Mouse (Mus musculus) hindbrain, embryonic 15.5 days (tissue): Measurements from ENCODE around the gene Ppp1r3c. TPM values are rescaled to one million over a fixed set of nuclear protein-coding genes. Genes with fewer than 3 reads are reported as not detected.

Experiments
- ATAC-seq: fragments of 200-750 bp; cut with Nextera tagmentation; 2 replicates; pipeline ENCODE4 v1.8.0; 2017; ENCODE audit warnings: low read depth, moderate number of reproducible peaks, moderate TSS enrichment; ENCODE audit not compliant: low FRiP score
- H3K27ac ChIP-seq: fragments of 300-500 bp; sonication (generic); replicated peaks from 2 replicates; pipeline ENCODE4 v1.5.1; 2015; ENCODE audit warnings: mild to moderate bottlenecking, inconsistent platforms
- H3K27me3 ChIP-seq: fragments of 300-500 bp; sonication (generic); 2 replicates; pipeline ENCODE4 v1.6.1; 2015; ENCODE audit warnings: control low read depth, inconsistent platforms
- H3K36me3 ChIP-seq: fragments of 300-500 bp; sonication (generic); 2 replicates; pipeline ENCODE4 v1.6.1; 2015; ENCODE audit warnings: control low read depth, inconsistent platforms
- H3K4me1 ChIP-seq: fragments of 300-500 bp; sonication (generic); replicated peaks from 2 replicates; pipeline ENCODE4 v1.6.1; 2015; ENCODE audit warnings: control low read depth, inconsistent platforms
- H3K4me2 ChIP-seq: fragments of 300-500 bp; sonication (generic); 2 replicates; pipeline ENCODE4 v1.6.1; 2015; ENCODE audit warnings: moderate library complexity, mild to moderate bottlenecking, inconsistent platforms
- H3K4me3 ChIP-seq: fragments of 300-500 bp; sonication (generic); 2 replicates; pipeline ENCODE4 v1.5.1; 2015; ENCODE audit warnings: mild to moderate bottlenecking, inconsistent platforms
- H3K9ac ChIP-seq: fragments of 300-500 bp; sonication (generic); 2 replicates; pipeline ENCODE4 v1.6.1; 2015; ENCODE audit warnings: inconsistent platforms
- H3K9me3 ChIP-seq: fragments of 300-500 bp; sonication (generic); 2 replicates; pipeline ENCODE4 v1.6.1; 2016; ENCODE audit warnings: control low read depth, inconsistent platforms
- WGBS: fragments of 180-500 bp; shearing (Covaris S2); methylation state at CpG from one replicate; pipeline ENCODE4 v1.1.7; 2015; 5-methylcytosine and 5-hydroxymethylcytosine counted together
- polyA plus RNA-seq: library from polyadenylated mRNA; unstranded; fragments of >200 nt; fragmentation: Nextera tagmentation; extraction: Ambion mirVana; gene quantifications from 2 replicates; pipeline ENCODE4 v1.2.1, GENCODE M21; 2015

The Ppp1r3c gene
- polyA plus RNA-seq, 1 experiment from 2014 or later: 25.6 TPM

DNA sequence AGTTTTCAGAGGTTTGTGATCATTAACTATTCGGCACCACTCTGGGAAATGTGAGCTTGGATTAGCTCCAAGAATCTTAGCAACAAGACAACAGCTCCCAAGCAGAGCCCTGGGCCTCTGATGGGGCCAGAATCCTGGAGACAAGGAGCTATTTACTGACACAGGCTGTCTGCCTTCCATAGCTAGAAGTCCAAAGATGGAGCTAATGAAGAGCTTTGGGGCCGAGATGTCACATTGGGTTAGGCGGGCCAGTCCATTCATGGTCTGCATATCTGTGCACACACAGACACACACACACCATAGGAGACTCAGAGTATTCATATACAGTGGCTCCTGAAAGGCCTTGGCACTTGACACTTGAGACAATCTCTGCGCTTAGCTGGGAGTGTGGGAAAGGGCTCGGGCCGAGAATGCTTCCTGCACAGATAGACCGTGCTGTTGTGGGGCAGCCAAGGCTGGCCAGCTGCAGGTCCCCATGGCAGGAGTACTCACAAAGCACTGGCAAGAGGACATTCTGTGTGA lies 39.8 kb downstream of the Ppp1r3c start:
- Histone ChIP-seq H3K9ac (no peak overlapping the region), H3K4me3 (no peak overlapping the region), H3K27me3 (no peaks in the 10 kb centered on the region), H3K27ac (peak overlapping the region; percentile 78), H3K4me1 (peaks cover 19% of the 10 kb centered on the region), H3K4me2 (no peak overlapping the region), H3K36me3 (no peaks in the 10 kb centered on the region), H3K9me3 (no peaks in the 10 kb centered on the region)
- 47% methylated on average over 7 of the region's 7 CpGs for WGBS
- peak; percentile 86 for ATAC-seq

DNA sequence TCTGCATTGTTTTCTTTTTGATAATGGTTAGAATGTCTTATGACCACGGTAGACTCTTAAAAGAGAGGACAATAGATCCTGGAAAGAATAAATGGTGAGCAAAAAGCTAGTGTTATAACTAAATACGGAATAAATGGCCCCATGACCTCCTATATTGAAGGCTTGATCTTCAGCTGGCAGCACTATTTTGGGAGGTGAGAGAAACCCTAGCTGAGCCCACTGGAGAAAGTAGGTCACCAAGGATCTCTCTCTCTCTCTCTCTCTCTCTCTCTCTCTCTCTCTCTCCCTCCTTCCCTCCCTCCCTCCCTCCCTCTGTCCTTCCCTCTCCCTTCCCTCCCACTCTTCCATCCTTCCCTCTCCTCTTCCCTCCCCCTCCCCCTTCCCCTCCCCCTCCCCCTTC lies 42.9 kb downstream of the Ppp1r3c start:
- Histone ChIP-seq H3K9me3 (no peaks in the 10 kb centered on the region), H3K27me3 (no peaks in the 10 kb centered on the region), H3K4me1 (peaks cover 24% of the 10 kb centered on the region), H3K27ac (no peak overlapping the region), H3K4me3 (no peak overlapping the region), H3K4me2 (no peak overlapping the region), H3K9ac (no peak overlapping the region), H3K36me3 (no peaks in the 10 kb centered on the region)
- ATAC-seq: no peak
- WGBS: 85% methylated on average over 2 of the region's 2 CpGs

DNA sequence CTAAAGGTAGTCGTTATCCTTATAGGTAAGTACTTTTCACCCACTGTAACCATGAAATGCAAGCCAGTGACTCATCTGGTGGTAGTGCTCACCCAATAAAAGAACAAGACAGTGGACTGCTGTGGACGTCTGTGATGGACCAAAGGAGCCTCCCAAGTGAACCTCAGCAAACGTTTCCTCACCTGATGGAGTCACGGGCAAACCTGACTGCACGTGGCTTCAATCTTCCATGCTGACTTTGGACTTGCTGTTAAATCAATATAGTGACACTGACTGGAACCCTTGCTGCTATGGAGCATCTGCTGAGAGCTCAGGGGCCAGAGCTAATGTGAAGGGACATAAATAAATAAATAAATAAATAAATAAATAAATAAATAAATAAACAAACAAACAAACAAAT lies 44.5 kb downstream of the Ppp1r3c start:
- ATAC-seq: no peak
- peaks cover 26% of the 10 kb centered on the region for H3K4me1 ChIP-seq
- no peak overlapping the region for H3K9ac ChIP-seq
- no peak overlapping the region for H3K27ac ChIP-seq
- WGBS: 90% methylated on average over 5 of the region's 5 CpGs
- no peaks in the 10 kb centered on the region for H3K9me3 ChIP-seq
- H3K36me3 ChIP-seq: no peaks in the 10 kb centered on the region
- H3K4me2 ChIP-seq: no peak overlapping the region
- no peaks in the 10 kb centered on the region for H3K27me3 ChIP-seq
- no peak overlapping the region for H3K4me3 ChIP-seq

DNA sequence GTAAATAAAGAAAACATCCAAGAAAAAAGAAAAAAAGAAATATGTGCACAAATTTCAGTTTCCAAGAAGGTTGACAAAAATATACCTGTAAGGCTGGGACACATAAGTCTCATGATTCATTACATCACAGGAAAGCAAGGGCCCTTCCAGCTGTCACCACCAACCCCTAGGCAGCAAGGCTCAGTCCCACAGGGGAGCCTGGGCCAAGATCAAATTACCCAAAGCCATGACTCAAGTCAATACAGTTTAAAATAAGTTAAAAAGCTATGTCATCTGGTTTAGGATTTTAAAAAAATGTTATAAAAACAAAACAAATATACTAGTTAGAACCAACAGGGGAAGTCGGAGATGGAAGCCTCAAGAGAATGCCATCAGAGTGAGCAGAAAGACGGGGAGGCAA lies 45.2 kb downstream of the Ppp1r3c start:
- H3K4me3 ChIP-seq: no peak overlapping the region
- H3K27me3 ChIP-seq: no peaks in the 10 kb centered on the region
- no peak overlapping the region for H3K4me2 ChIP-seq
- no peak for ATAC-seq
- 89% methylated on average over 2 of the region's 2 CpGs for WGBS
- H3K4me1 ChIP-seq: peaks cover 22% of the 10 kb centered on the region
- H3K27ac ChIP-seq: no peak overlapping the region
- no peaks in the 10 kb centered on the region for H3K36me3 ChIP-seq
- H3K9me3 ChIP-seq: no peaks in the 10 kb centered on the region
- no peak overlapping the region for H3K9ac ChIP-seq

DNA sequence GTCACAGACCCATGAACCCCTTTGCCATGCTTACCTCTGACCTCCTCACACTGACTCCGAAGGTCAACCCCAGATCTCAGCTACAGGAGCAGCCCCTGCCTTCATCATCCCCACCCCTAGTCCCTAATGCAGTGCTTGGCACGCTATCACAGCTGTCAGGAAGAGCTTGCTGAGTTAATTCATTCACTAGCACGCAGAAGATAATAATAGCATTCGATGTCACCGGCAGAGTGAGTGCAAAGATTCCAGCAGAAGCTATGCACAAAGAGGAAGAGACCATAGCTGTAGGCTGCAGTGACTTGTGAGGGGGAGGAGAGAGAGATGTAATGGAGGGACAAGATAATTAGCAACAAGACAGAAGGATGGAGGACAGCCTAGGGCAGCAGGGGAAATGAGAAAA lies 47.2 kb downstream of the Ppp1r3c start:
- peak; percentile 25; the same call in 1 of the 2 replicates for ATAC-seq
- Histone ChIP-seq H3K27me3 (no peaks in the 10 kb centered on the region), H3K4me1 (peaks cover 22% of the 10 kb centered on the region), H3K9me3 (no peaks in the 10 kb centered on the region), H3K9ac (no peak overlapping the region), H3K36me3 (no peaks in the 10 kb centered on the region), H3K4me3 (no peak overlapping the region), H3K4me2 (no peak overlapping the region), H3K27ac (0 out of 2 replicates have a peak overlapping the region, but pooled peaks have one; percentile 70)
- WGBS: 32% methylated on average over 5 of the region's 5 CpGs

DNA sequence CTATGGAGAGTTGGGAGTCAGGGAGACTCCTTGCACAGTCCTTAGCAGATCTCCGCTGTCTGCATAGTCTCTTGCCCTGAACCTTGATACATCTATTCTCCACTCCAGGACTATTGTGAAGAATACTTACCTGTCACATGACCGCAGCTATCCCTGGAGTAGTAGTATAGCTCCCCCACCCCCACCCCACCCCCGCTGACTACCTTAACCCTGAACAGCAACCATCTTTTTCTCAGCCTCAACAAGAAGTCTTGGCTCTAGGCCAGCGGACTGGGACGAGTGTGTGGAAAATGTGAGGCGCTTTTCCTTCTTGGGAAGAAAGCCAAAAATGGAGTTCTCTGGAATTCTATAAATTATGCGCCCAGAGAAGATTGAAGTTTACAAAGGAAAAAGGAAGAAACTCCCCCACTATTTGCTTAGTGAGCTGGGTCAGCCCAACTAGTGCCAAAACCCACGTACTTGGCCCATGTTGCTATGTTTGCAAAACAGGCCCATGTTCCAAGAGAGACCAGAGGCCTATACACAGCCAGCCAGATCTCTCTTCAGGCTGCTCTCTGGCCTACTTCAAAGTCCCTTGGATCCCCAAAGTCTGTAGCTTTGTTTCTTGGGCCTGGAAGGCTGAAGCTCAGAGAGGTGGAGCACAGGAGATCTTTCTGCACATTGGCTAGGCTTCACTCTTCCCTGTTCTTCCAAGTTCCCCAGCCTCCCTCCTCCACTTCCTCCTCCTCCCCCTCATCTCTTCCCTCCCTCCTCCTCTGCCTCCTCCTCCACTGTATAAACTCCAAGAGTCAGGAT lies 48.4 kb downstream of the Ppp1r3c start:
- Histone ChIP-seq H3K36me3 (no peaks in the 10 kb centered on the region), H3K4me3 (no peak overlapping the region), H3K4me2 (no peak overlapping the region), H3K27me3 (no peaks in the 10 kb centered on the region), H3K9ac (no peak overlapping the region), H3K27ac (peak overlapping the region; percentile 70), H3K4me1 (peaks cover 22% of the 10 kb centered on the region), H3K9me3 (no peaks in the 10 kb centered on the region)
- 59% methylated on average over 8 of the region's 8 CpGs for WGBS
- peak; percentile 67; the same call in 1 of the 2 replicates for ATAC-seq

DNA sequence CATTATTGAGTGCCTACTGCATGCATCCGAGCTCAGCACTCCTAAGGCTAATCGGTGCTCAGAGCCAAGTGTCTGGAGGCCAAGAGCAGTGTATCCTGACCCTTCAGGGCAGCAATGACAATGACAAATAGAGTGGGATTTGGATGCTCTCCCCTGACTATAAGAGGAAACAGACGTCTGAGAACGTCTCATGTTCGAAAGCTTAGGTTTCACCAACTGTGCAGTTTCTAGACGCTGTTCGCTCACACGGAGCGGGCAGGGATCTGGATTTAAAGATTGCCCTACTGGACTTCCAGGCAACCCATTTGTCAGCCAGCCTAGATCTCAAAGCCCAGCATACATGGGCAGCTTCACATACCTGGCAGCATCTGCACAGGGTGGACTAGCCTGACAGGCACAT lies 49.4 kb downstream of the Ppp1r3c start:
- no peak overlapping the region for H3K27ac ChIP-seq
- no peak for ATAC-seq
- no peak overlapping the region for H3K4me3 ChIP-seq
- no peak overlapping the region for H3K4me2 ChIP-seq
- H3K36me3 ChIP-seq: no peaks in the 10 kb centered on the region
- H3K9ac ChIP-seq: no peak overlapping the region
- H3K9me3 ChIP-seq: no peaks in the 10 kb centered on the region
- 85% methylated on average over 9 of the region's 9 CpGs for WGBS
- no peaks in the 10 kb centered on the region for H3K27me3 ChIP-seq
- H3K4me1 ChIP-seq: peaks cover 22% of the 10 kb centered on the region

DNA sequence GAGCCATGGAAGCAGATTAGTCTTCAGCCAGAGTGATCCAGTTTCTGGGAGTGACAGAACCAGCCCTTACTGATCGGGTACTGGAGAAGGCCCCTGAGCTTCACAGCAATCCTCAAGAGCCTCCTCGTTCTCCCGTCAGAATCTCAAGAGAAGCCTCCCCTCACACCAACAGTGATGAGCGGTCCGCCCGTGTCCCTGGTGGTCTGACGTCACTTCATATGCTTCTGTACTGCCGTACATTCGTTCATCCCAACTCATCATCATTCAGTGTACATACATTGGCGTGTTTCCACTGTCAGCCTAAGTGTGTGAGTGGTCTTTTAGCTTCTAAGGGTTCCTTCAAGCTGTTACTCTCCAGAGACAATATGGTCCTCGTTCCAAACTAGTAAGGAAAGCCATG lies 50.4 kb downstream of the Ppp1r3c start:
- Histone ChIP-seq H3K4me1 (peaks cover 22% of the 10 kb centered on the region), H3K4me3 (no peak overlapping the region), H3K27ac (no peak overlapping the region), H3K9me3 (no peaks in the 10 kb centered on the region), H3K9ac (no peak overlapping the region), H3K27me3 (no peaks in the 10 kb centered on the region), H3K36me3 (no peaks in the 10 kb centered on the region), H3K4me2 (no peak overlapping the region)
- WGBS: 80% methylated on average over 11 of the region's 11 CpGs
- ATAC-seq: no peak

DNA sequence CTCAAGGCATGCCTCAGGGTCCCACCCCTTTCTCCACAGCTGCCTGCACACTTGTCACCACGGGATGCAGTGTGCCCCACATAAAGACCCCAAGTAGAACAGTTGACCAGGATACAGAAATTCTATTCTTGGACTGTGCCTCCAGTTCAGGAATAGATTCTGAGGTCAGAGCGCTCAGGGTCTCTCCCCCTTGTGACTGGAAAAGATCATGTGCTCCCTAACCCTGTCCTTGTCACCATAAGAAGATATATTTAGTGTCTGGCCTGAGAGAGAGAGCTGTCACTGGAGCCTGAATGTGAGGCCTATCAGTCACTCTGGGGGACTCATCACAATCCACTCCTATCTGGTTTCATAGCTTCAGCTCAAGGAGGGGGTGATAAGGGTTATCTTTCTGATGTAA lies 53.9 kb downstream of the Ppp1r3c start:
- Histone ChIP-seq H3K4me1 (peaks cover 22% of the 10 kb centered on the region), H3K4me3 (no peak overlapping the region), H3K4me2 (no peak overlapping the region), H3K9ac (no peak overlapping the region), H3K27ac (no peak overlapping the region), H3K9me3 (no peaks in the 10 kb centered on the region), H3K36me3 (no peaks in the 10 kb centered on the region), H3K27me3 (no peaks in the 10 kb centered on the region)
- no peak for ATAC-seq
- WGBS: 76% methylated on average over 2 of the region's 2 CpGs

Other genes with a start within 250 kb of the Ppp1r3c start
- 11.8 and 13.1 TPM in 2 replicates for gene Hectd2, start 182.0 kb downstream of the Ppp1r3c start, polyA plus RNA-seq
- gene Tnks2, start 97.6 kb upstream of the Ppp1r3c start, polyA plus RNA-seq: 43.2 and 44.0 TPM in 2 replicates
- gene Fgfbp3, start 183.0 kb upstream of the Ppp1r3c start, polyA plus RNA-seq: 57.8 and 62.4 TPM in 2 replicates
- 9.0 and 9.8 TPM in 2 replicates for gene Btaf1, start 189.4 kb upstream of the Ppp1r3c start, polyA plus RNA-seq